Mouse (Mus musculus) MEL (cell line): ENCODE measurements around the gene Selenoh. TPM values are rescaled to one million over a fixed set of nuclear protein-coding genes. Genes with fewer than 3 reads are reported as not detected.

Source experiments
- DNase-seq: peaks from one replicate; pipeline ENCODE4 v3.0.0; 2011; ENCODE audit warnings: low read depth, low spot score
- H3K27ac ChIP-seq: 2 replicates; pipeline ENCODE4 v1.5.1; 2012; ENCODE audit warnings: low read depth, mild to moderate bottlenecking, control low read depth, low read length, moderate library complexity; ENCODE audit not compliant: control insufficient read depth
- H3K27me3 ChIP-seq, 2 experiments: fragments of 150-350 bp in 1 of 2; sonication (generic) in 1 of 2; 2 replicates each; pipeline ENCODE4 v1.6.1; 2012; ENCODE audit warnings: low read length in 2 of 2, mild to moderate bottlenecking in 2 of 2, improper control_type of control experiment in 1 of 2, moderate library complexity in 1 of 2; ENCODE audit not compliant: insufficient read depth in 2 of 2, control insufficient read depth in 1 of 2
- H3K36me3 ChIP-seq, 2 experiments: 2 replicates each; pipeline ENCODE4 v1.6.1; 2012 to 2014; ENCODE audit warnings: low read length in 2 of 2, improper control_type of control experiment in 1 of 2, inconsistent platforms in 1 of 2, mild to moderate bottlenecking in 1 of 2; ENCODE audit not compliant: insufficient read depth in 2 of 2, control insufficient read depth in 1 of 2
- H3K4me1 ChIP-seq, 2 experiments: fragments of 150-350 bp in 1 of 2; sonication (generic) in 1 of 2; 2 replicates each; pipeline ENCODE4 v1.6.1; 2012; ENCODE audit warnings: low read length in 2 of 2, improper control_type of control experiment in 1 of 2, mild to moderate bottlenecking in 1 of 2; ENCODE audit not compliant: insufficient read depth in 2 of 2, control insufficient read depth in 1 of 2
- H3K4me3 ChIP-seq, 2 experiments: fragments of 150-350 bp in 1 of 2; sonication (generic) in 1 of 2; 2 replicates each; pipeline ENCODE4 v1.5.1; 2012; ENCODE audit warnings: low read depth in 2 of 2, low read length in 2 of 2, mild to moderate bottlenecking in 2 of 2, moderate library complexity in 2 of 2, control low read depth in 1 of 2, improper control_type of control experiment in 1 of 2; ENCODE audit not compliant: control insufficient read depth in 1 of 2, insufficient read depth in 1 of 2
- H3K79me2 ChIP-seq: 2 replicates; pipeline ENCODE4 v1.6.1; 2012; ENCODE audit warnings: mild to moderate bottlenecking, low read length, moderate library complexity; ENCODE audit not compliant: control insufficient read depth, poor library complexity, insufficient read depth
- H3K9ac ChIP-seq: 2 replicates; pipeline ENCODE4 v1.6.1; 2012; ENCODE audit warnings: low read depth, mild to moderate bottlenecking, control low read depth, low read length, moderate library complexity; ENCODE audit not compliant: control insufficient read depth, poor library complexity, severe bottlenecking
- H3K9me3 ChIP-seq: fragments of 150-350 bp; sonication (generic); replicated peaks from 2 replicates; pipeline ENCODE4 v1.6.1; 2012; ENCODE audit warnings: mild to moderate bottlenecking, low read length, improper control_type of control experiment, moderate library complexity; ENCODE audit not compliant: insufficient read depth
- CHD2 ChIP-seq: IDR thresholded peaks from 2 replicates; pipeline ENCODE4 v1.6.1; 2011; ENCODE audit warnings: low read length, improper control_type of control experiment
- CTCF ChIP-seq, 3 experiments: IDR thresholded peaks in 2 of 3; conservative IDR thresholded peaks in 1 of 3; 2 replicates each; pipeline ENCODE4 v1.5.1; 2011 to 2012; ENCODE audit warnings: low read length in 3 of 3, low read depth in 2 of 3, mild to moderate bottlenecking in 2 of 3, improper control_type of control experiment in 1 of 3, inconsistent platforms in 1 of 3, mixed read lengths in 1 of 3, moderate library complexity in 1 of 3; ENCODE audit not compliant: control insufficient read depth in 1 of 3, insufficient read depth in 1 of 3, poor library complexity in 1 of 3, severe bottlenecking in 1 of 3
- E2F4 ChIP-seq: IDR thresholded peaks from 2 replicates; pipeline ENCODE4 v1.6.1; 2011; ENCODE audit warnings: low read depth, low read length, improper control_type of control experiment, borderline replicate concordance
- ELF1 ChIP-seq: IDR thresholded peaks from 2 replicates; pipeline ENCODE4 v1.6.1; 2014; ENCODE audit warnings: low read depth, mild to moderate bottlenecking, inconsistent platforms, low read length, improper control_type of control experiment, moderate library complexity
- ETS1 ChIP-seq: IDR thresholded peaks from 2 replicates; pipeline ENCODE4 v1.6.1; 2012; ENCODE audit warnings: low read depth, mild to moderate bottlenecking, inconsistent platforms, low read length, improper control_type of control experiment, moderate library complexity
- GABPA ChIP-seq: IDR thresholded peaks from 2 replicates; pipeline ENCODE4 v1.6.1; 2012; ENCODE audit warnings: low read depth, mild to moderate bottlenecking, inconsistent platforms, low read length, improper control_type of control experiment, moderate library complexity
- GATA1 ChIP-seq: IDR thresholded peaks from 2 replicates; pipeline ENCODE4 v1.6.1; 2011; ENCODE audit warnings: low read depth, low read length, improper control_type of control experiment
- HCFC1 ChIP-seq: IDR thresholded peaks from 2 replicates; pipeline ENCODE4 v1.6.1; 2012; ENCODE audit warnings: low read depth, mild to moderate bottlenecking, inconsistent platforms, low read length, improper control_type of control experiment, moderate library complexity
- JUND ChIP-seq: IDR thresholded peaks from 2 replicates; pipeline ENCODE4 v1.6.1; 2011; ENCODE audit warnings: low read depth, mild to moderate bottlenecking, improper control_type of control experiment, low read length
- KAT2A ChIP-seq: conservative IDR thresholded peaks from 2 replicates; pipeline ENCODE4 v1.6.1; 2012; ENCODE audit warnings: low read depth, low read length, improper control_type of control experiment, inconsistent platforms
- MAX ChIP-seq: IDR thresholded peaks from 2 replicates; pipeline ENCODE4 v1.6.1; 2011; ENCODE audit warnings: low read length, improper control_type of control experiment
- MEF2A ChIP-seq: IDR thresholded peaks from 2 replicates; pipeline ENCODE4 v1.6.1; 2014; ENCODE audit warnings: low read depth, mild to moderate bottlenecking, inconsistent platforms, low read length, improper control_type of control experiment; ENCODE audit not compliant: poor library complexity, insufficient replicate concordance, severe bottlenecking; ENCODE audit errors: extremely low read depth
- MXI1 ChIP-seq: IDR thresholded peaks from 2 replicates; pipeline ENCODE4 v1.6.1; 2011; ENCODE audit warnings: mild to moderate bottlenecking, low read depth, low read length, improper control_type of control experiment
- MYC ChIP-seq: IDR thresholded peaks from 2 replicates; pipeline ENCODE4 v1.6.1; 2011; ENCODE audit warnings: low read depth, mild to moderate bottlenecking, low read length, improper control_type of control experiment, moderate library complexity
- NELFE ChIP-seq: IDR thresholded peaks from 2 replicates; pipeline ENCODE4 v1.6.1; 2011; ENCODE audit warnings: low read depth, low read length, improper control_type of control experiment
- NRF1 ChIP-seq: IDR thresholded peaks from 2 replicates; pipeline ENCODE4 v1.6.1; 2014; ENCODE audit warnings: low read depth, mild to moderate bottlenecking, inconsistent platforms, low read length, improper control_type of control experiment, moderate library complexity; ENCODE audit not compliant: poor library complexity, insufficient read depth, severe bottlenecking
- POLR2A ChIP-seq, 2 experiments: IDR thresholded peaks; 2 replicates each; pipeline ENCODE4 v1.6.1; 2011 to 2012; ENCODE audit warnings: low read length in 2 of 2, mild to moderate bottlenecking in 2 of 2, control low read depth in 1 of 2, improper control_type of control experiment in 1 of 2, low read depth in 1 of 2, moderate library complexity in 1 of 2; ENCODE audit not compliant: control insufficient read depth in 1 of 2, insufficient read depth in 1 of 2, poor library complexity in 1 of 2
- POLR2AphosphoS2 ChIP-seq: IDR thresholded peaks from 2 replicates; pipeline ENCODE4 v1.6.1; 2011; ENCODE audit warnings: low read length, improper control_type of control experiment
- POLR2AphosphoS5 ChIP-seq: IDR thresholded peaks from 2 replicates; pipeline ENCODE4 v1.6.1; 2012; ENCODE audit warnings: low read depth, borderline replicate concordance, mild to moderate bottlenecking, inconsistent platforms, low read length, moderate library complexity, mixed read lengths
- RAD21 ChIP-seq: IDR thresholded peaks from 2 replicates; pipeline ENCODE4 v1.6.1; 2011; ENCODE audit warnings: mild to moderate bottlenecking, low read depth, low read length, improper control_type of control experiment
- SMC3 ChIP-seq: IDR thresholded peaks from 2 replicates; pipeline ENCODE4 v1.6.1; 2011; ENCODE audit warnings: low read depth, low read length, improper control_type of control experiment
- TCF12 ChIP-seq: IDR thresholded peaks from 2 replicates; pipeline ENCODE4 v1.6.1; 2014; ENCODE audit warnings: low read depth, mild to moderate bottlenecking, inconsistent platforms, low read length, improper control_type of control experiment, moderate library complexity
- UBTF ChIP-seq: IDR thresholded peaks from 2 replicates; pipeline ENCODE4 v1.6.1; 2012; ENCODE audit warnings: low read depth, mild to moderate bottlenecking, inconsistent platforms, low read length, improper control_type of control experiment, moderate library complexity, borderline replicate concordance; ENCODE audit not compliant: insufficient read depth
- ZC3H11A ChIP-seq: IDR thresholded peaks from 2 replicates; pipeline ENCODE4 v1.6.1; 2012; ENCODE audit warnings: low read depth, mild to moderate bottlenecking, inconsistent platforms, low read length, improper control_type of control experiment
- ZKSCAN1 ChIP-seq: IDR thresholded peaks from 2 replicates; pipeline ENCODE4 v1.6.1; 2012; ENCODE audit warnings: low read depth, mild to moderate bottlenecking, inconsistent platforms, low read length, improper control_type of control experiment, moderate library complexity
- polyA plus RNA-seq, 2 experiments: library from polyadenylated mRNA; stranded (reverse) in 1 of 2; unstranded in 1 of 2; fragments of >175 nt in 1 of 2; fragments of >200 nt in 1 of 2; gene quantifications; 2 replicates each; pipeline versions ENCODE4 v1.2.1 to v1.2.4; 2012; ENCODE audit warnings: low replicate concordance in 2 of 2, low read depth in 1 of 2; ENCODE audit not compliant: insufficient read length in 2 of 2, insufficient read depth in 1 of 2, missing spikeins in 1 of 2
- total RNA-seq: library from RNA; depleted of rRNA; stranded (reverse); fragments of 300-350 nt; gene quantifications from 2 replicates; pipeline ENCODE4 v1.2.3, GENCODE M21; 2012

The Selenoh gene
- total and polyA plus RNA-seq, 3 experiments, result 70.7 to 79.0 TPM; not detected in 1

DNA sequence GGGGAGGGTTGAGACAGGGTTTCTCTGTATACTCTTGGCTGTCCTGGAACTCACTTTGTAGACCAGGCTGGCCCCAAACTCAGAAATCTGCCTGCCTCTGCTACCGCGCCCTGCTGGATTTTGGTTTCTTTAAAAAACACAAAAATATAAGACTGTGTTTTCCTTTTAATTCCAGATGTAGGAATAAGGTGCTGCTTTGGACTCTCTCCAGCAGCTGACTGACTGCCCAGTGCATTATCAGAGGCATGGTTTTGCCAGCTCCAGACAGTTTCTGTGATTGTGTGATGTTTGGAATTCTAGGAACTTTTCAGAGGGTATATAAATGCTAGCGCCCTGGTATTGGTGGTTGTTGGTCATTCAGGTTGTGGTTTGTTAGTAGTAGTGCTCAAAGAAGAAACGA, 46.8 kb upstream of the Selenoh start:
- DNase-seq, result no peak
- peak overlapping the region; percentile 99; the same call in 1 of the 2 replicates for H3K9ac ChIP-seq
- H3K4me1 ChIP-seq, result peaks cover 9 to 16% of the 10 kb centered on the region in 2 experiments
- H3K4me3 ChIP-seq, result no peak overlapping the region
- H3K79me2 ChIP-seq, result peaks cover 21% of the 10 kb centered on the region
- peaks cover 0 to 26% of the 10 kb centered on the region in 2 experiments; a peak in 3 of 4 replicates for H3K36me3 ChIP-seq
- H3K27ac ChIP-seq, result peak overlapping the region; percentile 62; the same call in 1 of the 2 replicates
- TF ChIP-seq CTCF (IDR thresholded peaks at IDR 0.05 in 2 of 3, conservative IDR thresholded peaks at IDR 0.05 in 1 of 3; ENCODE audit: control insufficient read depth in 1 of 3, insufficient read depth in 1 of 3, low read depth in 2 of 3, low read length in 3 of 3, poor library complexity in 1 of 3, severe bottlenecking in 1 of 3), result no peak
- no peak for TF ChIP-seq TCF12
- TF ChIP-seq POLR2A (IDR thresholded peaks at IDR 0.05; ENCODE audit: control insufficient read depth in 1 of 2, insufficient read depth in 1 of 2, low read depth in 1 of 2, low read length in 2 of 2, poor library complexity in 1 of 2), result no peak
- no peak for TF ChIP-seq JUND
- TF ChIP-seq POLR2AphosphoS5, result no peak
- no peak for TF ChIP-seq GABPA
- TF ChIP-seq E2F4, result no peak
- TF ChIP-seq NELFE, result no peak
- TF ChIP-seq ZKSCAN1, result no peak
- no peak for TF ChIP-seq ZC3H11A
- TF ChIP-seq CHD2, result no peak
- H3K9me3 ChIP-seq, result no peaks in the 10 kb centered on the region
- no peaks in the 10 kb centered on the region for H3K27me3 ChIP-seq

DNA sequence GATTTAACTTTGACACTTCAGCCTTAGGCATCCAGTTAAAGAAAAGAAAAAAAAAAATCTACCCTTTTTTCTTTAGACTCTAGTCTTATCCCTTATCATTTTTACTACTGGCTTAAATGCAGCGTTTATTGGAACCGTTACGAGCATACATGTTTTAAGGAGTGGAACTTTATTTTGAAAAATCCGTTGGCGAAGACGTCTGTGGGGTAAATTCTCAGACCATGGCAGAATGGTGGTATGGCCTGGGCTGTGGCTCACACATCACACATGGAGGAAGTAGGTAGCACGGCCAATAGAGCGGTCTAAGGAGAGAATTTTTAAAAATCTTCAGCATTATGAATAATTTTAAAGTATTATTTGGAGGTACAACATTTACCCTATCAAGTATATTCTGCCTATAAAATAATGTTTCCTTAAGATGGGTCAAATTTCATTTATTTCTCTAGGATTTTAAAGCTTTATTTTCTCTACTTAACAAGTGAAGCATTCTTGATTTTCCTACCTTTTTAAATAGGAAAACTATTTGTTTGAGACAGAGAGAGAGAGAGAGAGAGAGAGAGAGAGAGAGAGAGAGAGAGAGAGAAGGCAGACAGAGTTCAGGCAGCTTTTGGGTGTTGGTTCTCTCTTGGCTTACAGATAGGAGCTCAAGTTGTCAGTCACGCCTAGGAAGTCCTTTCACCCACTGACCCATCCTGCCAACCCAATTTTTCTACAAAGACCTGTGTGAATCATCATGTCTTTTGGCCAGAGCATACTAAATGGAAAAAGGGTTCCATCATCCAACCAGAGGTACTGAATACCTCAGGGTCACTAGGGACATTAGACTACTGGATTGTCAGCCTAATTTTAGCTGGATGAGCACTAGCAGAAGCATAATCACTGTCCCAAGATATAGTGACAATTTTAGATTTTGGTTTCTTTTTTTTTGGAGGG, 46.1 kb upstream of the Selenoh start:
- peak overlapping the region; percentile 98 for H3K27ac ChIP-seq
- peaks cover 7 to 16% of the 10 kb centered on the region in 2 experiments for H3K4me1 ChIP-seq
- DNase-seq, result peak; percentile 68
- H3K4me3 ChIP-seq, result peak overlapping the region; percentile 61 to 92
- no peaks in the 10 kb centered on the region for H3K27me3 ChIP-seq
- peaks cover 25% of the 10 kb centered on the region for H3K79me2 ChIP-seq
- H3K9ac ChIP-seq, result peak overlapping the region; percentile 99
- H3K36me3 ChIP-seq, result peaks cover 0 to 22% of the 10 kb centered on the region in 2 experiments; a peak in 2 of 4 replicates
- no peaks in the 10 kb centered on the region for H3K9me3 ChIP-seq
- TF ChIP-seq CTCF (IDR thresholded peaks at IDR 0.05 in 2 of 3, conservative IDR thresholded peaks at IDR 0.05 in 1 of 3; ENCODE audit: control insufficient read depth in 1 of 3, insufficient read depth in 1 of 3, low read depth in 2 of 3, low read length in 3 of 3, poor library complexity in 1 of 3, severe bottlenecking in 1 of 3) (no peak), MXI1 (peak; percentile 64; the same call in 1 of the 2 replicates), TCF12 (no peak), E2F4 (no peak), SMC3 (no peak), GATA1 (no peak), UBTF (no peak), ETS1 (0 out of 2 replicates have a peak, but pooled peaks have one; percentile 18), MAX (no peak), POLR2A (IDR thresholded peaks at IDR 0.05; ENCODE audit: control insufficient read depth in 1 of 2, insufficient read depth in 1 of 2, low read depth in 1 of 2, low read length in 2 of 2, poor library complexity in 1 of 2) (no peak; a peak in 1 of 4 replicates), JUND (peak; percentile 97), GABPA (0 out of 2 replicates have a peak, but pooled peaks have one; percentile 21), NRF1 (no peak), ZKSCAN1 (no peak), ZC3H11A (no peak), CHD2 (no peak), MYC (no peak; the same call in 1 of the 2 replicates), HCFC1 (no peak; the same call in 1 of the 2 replicates), KAT2A (no peak), NELFE (peak; percentile 27; the same call in 1 of the 2 replicates), POLR2AphosphoS2 (peak; percentile 48; the same call in 1 of the 2 replicates), RAD21 (no peak), ELF1 (no peak), MEF2A (no peak)
